Mouse (Mus musculus): ENCODE measurements around the gene Daglb. TPM values are rescaled to one million over a fixed set of nuclear protein-coding genes. Genes with fewer than 3 reads are reported as not detected.
A peak's percentile ranks its signal among the peaks of the same experiment; 100 is the strongest.

Gene Daglb
- polyA plus RNA-seq (2015; fragmentation: Nextera tagmentation; extraction: Ambion mirVana) = 16.6 and 17.7 TPM in 2 replicates

DNA sequence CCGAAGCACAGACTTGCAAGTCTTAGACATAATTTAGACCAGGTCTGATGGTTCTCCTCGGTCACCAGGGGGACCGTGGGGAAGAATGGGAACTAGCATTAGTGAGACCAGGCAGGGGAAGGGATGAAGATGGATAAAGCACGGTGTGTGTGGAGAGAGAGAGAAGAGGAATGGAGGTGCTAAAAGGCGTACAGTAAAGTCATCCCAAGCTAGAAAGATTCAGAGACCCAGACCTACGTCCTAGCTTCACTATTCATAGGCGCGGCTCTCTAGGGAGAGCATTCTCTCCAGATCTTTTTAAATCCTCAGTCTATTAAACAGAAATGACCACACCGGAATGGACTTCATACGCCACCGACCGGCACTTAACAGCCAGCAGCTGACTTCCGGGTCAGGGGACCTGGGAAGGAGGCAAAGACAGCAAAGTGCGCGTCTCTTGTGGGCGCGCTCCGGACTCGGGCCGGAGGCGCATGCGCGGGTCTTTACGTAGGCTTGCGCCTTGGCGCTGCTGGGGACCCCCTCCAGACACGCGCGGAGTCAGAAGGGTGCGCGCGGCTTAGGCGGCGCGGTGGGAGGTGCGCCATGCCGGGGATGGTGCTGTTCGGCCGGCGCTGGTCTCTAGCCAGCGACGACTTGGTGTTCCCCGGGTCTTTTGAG, at the start of gene Daglb:
Gene Daglb (plus strand): TSS at position 485 of the 657 bp plus-strand sequence.
- Histone ChIP-seq H3K36me3 (ENCODE audit: control insufficient read depth, insufficient read depth) (peaks cover 5% of the 10 kb centered on the region), H3K9ac (replicated peaks; ENCODE audit: low read depth, low read length) (peak within 1 kb of the TSS; percentile 72), H3K27me3 (replicated peaks; ENCODE audit: control insufficient read depth, insufficient read depth, low read length) (no peaks in the 10 kb centered on the region), H3K9me3 (ENCODE audit: control insufficient read depth, low read length) (no peaks in the 10 kb centered on the region), H3K4me1 (replicated peaks; ENCODE audit: control insufficient read depth, insufficient read depth, low read length) (peaks cover 11% of the 10 kb centered on the region), H3K4me2 (ENCODE audit: low read length) (peak within 1 kb of the TSS; percentile 68), H3K4me3 (replicated peaks; ENCODE audit: low read length) (peak within 1 kb of the TSS; percentile 65), H3K27ac (ENCODE audit: low read length) (peak within 1 kb of the TSS; percentile 34)
- ATAC-seq = peak; percentile 98
- 2% methylated on average over 43 of the region's 43 CpGs for WGBS

DNA sequence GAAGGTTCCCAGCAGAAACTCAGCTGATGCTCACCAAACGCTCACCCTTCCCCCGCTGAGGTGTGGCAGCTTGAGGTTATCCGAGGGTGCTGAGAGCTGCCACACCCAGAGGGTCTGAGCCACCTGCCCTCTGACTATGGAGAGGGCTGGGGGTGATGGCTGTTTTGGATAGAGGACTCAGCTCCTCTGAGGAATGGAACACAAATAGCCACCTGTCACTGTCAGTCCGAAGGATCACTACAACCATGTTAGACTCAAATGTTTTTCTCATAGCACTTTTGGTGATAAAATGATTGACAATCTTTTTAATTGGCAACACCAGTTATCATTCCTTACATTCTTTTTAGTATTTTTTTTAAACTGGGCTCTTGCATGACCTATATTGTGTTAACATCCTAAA, 42.9 kb upstream of the Daglb start:
- no peak overlapping the region for H3K9ac ChIP-seq (replicated peaks; ENCODE audit: low read depth, low read length)
- no peak for ATAC-seq
- H3K4me3 ChIP-seq (replicated peaks; ENCODE audit: low read length) = no peak overlapping the region
- no peak overlapping the region for H3K27ac ChIP-seq (ENCODE audit: low read length)
- no peaks in the 10 kb centered on the region for H3K27me3 ChIP-seq (replicated peaks; ENCODE audit: control insufficient read depth, insufficient read depth, low read length)
- peaks cover 35% of the 10 kb centered on the region for H3K36me3 ChIP-seq (ENCODE audit: control insufficient read depth, insufficient read depth)
- no peak overlapping the region for H3K4me2 ChIP-seq (ENCODE audit: low read length)
- 89% methylated on average over 4 of the region's 4 CpGs for WGBS
- no peaks in the 10 kb centered on the region for H3K9me3 ChIP-seq (ENCODE audit: control insufficient read depth, low read length)
- no peaks in the 10 kb centered on the region for H3K4me1 ChIP-seq (replicated peaks; ENCODE audit: control insufficient read depth, insufficient read depth, low read length)

DNA sequence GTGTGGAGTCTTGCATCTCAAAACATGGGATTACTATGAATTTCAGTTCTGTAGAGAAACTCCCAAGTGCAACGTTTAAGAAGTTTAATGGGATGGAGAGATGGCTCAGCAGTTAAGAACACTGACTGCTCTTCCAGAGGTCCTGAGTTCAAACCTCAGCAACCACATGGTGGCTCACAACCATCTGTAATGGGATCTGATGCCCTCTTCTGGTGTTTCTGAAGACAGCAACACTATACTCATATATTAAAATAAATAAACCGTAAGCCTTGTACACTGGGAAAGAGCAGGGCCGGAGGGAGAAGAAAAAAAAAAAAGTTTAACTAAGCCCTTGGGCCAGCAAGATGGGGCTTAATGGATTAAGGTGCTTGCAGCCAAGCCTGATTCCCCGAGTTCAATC, 41.4 kb upstream of the Daglb start:
- H3K27ac ChIP-seq (ENCODE audit: low read length) = no peak overlapping the region
- no peak overlapping the region for H3K9ac ChIP-seq (replicated peaks; ENCODE audit: low read depth, low read length)
- H3K4me3 ChIP-seq (replicated peaks; ENCODE audit: low read length) = no peak overlapping the region
- 92% methylated on average over 4 of the region's 4 CpGs for WGBS
- H3K36me3 ChIP-seq (ENCODE audit: control insufficient read depth, insufficient read depth) = peaks cover 27% of the 10 kb centered on the region
- H3K9me3 ChIP-seq (ENCODE audit: control insufficient read depth, low read length) = no peaks in the 10 kb centered on the region
- ATAC-seq = no peak
- no peaks in the 10 kb centered on the region for H3K4me1 ChIP-seq (replicated peaks; ENCODE audit: control insufficient read depth, insufficient read depth, low read length)
- H3K27me3 ChIP-seq (replicated peaks; ENCODE audit: control insufficient read depth, insufficient read depth, low read length) = no peaks in the 10 kb centered on the region
- H3K4me2 ChIP-seq (ENCODE audit: low read length) = no peak overlapping the region

- Histone ChIP-seq H3K27me3 (replicated peaks; ENCODE audit: control insufficient read depth, insufficient read depth, low read length) (no peaks in the 10 kb centered on the region), H3K9me3 (ENCODE audit: control insufficient read depth, low read length) (no peaks in the 10 kb centered on the region), H3K27ac (ENCODE audit: low read length) (no peak overlapping the region), H3K4me2 (ENCODE audit: low read length) (no peak overlapping the region), H3K4me3 (replicated peaks; ENCODE audit: low read length) (no peak overlapping the region), H3K9ac (replicated peaks; ENCODE audit: low read depth, low read length) (no peak overlapping the region), H3K36me3 (ENCODE audit: control insufficient read depth, insufficient read depth) (peaks cover 23% of the 10 kb centered on the region), H3K4me1 (replicated peaks; ENCODE audit: control insufficient read depth, insufficient read depth, low read length) (no peaks in the 10 kb centered on the region)
- no peak for ATAC-seq
- 29% methylated on average over 6 of the region's 6 CpGs for WGBS
Observed at GRCm38 (mm10) chr5:143423899-143424519, 40.4 kb upstream of the Daglb start.

DNA sequence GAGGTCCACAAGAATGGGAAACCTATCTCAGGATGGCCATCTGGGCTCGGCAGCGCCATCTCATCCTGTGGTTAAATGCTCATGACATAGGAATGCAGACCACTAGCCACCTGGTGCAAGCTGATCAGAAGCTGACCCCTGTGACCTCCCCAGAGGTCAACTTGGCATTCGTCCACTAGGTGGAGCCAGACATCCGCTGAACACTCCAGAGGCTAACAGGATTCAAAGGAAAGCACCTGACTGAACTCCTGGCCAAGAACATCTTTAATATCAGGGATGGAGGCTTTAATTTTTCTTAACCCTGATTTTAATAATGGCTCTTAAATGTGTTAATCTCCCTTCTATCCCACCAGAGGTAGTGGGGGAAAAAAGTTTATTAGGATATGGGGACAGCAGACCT, 30.0 kb upstream of the Daglb start:
- Histone ChIP-seq H3K27ac (ENCODE audit: low read length) (no peak overlapping the region), H3K9me3 (ENCODE audit: control insufficient read depth, low read length) (no peaks in the 10 kb centered on the region), H3K36me3 (ENCODE audit: control insufficient read depth, insufficient read depth) (no peaks in the 10 kb centered on the region), H3K27me3 (replicated peaks; ENCODE audit: control insufficient read depth, insufficient read depth, low read length) (no peaks in the 10 kb centered on the region), H3K4me3 (replicated peaks; ENCODE audit: low read length) (no peak overlapping the region), H3K9ac (replicated peaks; ENCODE audit: low read depth, low read length) (no peak overlapping the region), H3K4me1 (replicated peaks; ENCODE audit: control insufficient read depth, insufficient read depth, low read length) (no peaks in the 10 kb centered on the region), H3K4me2 (ENCODE audit: low read length) (no peak overlapping the region)
- ATAC-seq = no peak
- WGBS = 8% methylated on average over 4 of the region's 4 CpGs

GRCm38 (mm10) chr5:143441298-143441697, 23.1 kb upstream of the Daglb start:
- no peak overlapping the region for H3K4me2 ChIP-seq (ENCODE audit: low read length)
- no peak overlapping the region for H3K4me3 ChIP-seq (replicated peaks; ENCODE audit: low read length)
- no peaks in the 10 kb centered on the region for H3K27me3 ChIP-seq (replicated peaks; ENCODE audit: control insufficient read depth, insufficient read depth, low read length)
- ATAC-seq = no peak
- H3K4me1 ChIP-seq (replicated peaks; ENCODE audit: control insufficient read depth, insufficient read depth, low read length) = no peaks in the 10 kb centered on the region
- no peak overlapping the region for H3K27ac ChIP-seq (ENCODE audit: low read length)
- no peaks in the 10 kb centered on the region for H3K36me3 ChIP-seq (ENCODE audit: control insufficient read depth, insufficient read depth)
- no peaks in the 10 kb centered on the region for H3K9me3 ChIP-seq (ENCODE audit: control insufficient read depth, low read length)
- no peak overlapping the region for H3K9ac ChIP-seq (replicated peaks; ENCODE audit: low read depth, low read length)
- 80% methylated on average over 3 of the region's 3 CpGs for WGBS

- H3K9ac ChIP-seq (replicated peaks; ENCODE audit: low read depth, low read length) = no peak overlapping the region
- no peak overlapping the region for H3K4me3 ChIP-seq (replicated peaks; ENCODE audit: low read length)
- WGBS = 86% methylated on average over 12 of the region's 12 CpGs
- no peaks in the 10 kb centered on the region for H3K36me3 ChIP-seq (ENCODE audit: control insufficient read depth, insufficient read depth)
- no peak overlapping the region for H3K4me2 ChIP-seq (ENCODE audit: low read length)
- H3K4me1 ChIP-seq (replicated peaks; ENCODE audit: control insufficient read depth, insufficient read depth, low read length) = no peaks in the 10 kb centered on the region
- H3K9me3 ChIP-seq (ENCODE audit: control insufficient read depth, low read length) = no peaks in the 10 kb centered on the region
- H3K27me3 ChIP-seq (replicated peaks; ENCODE audit: control insufficient read depth, insufficient read depth, low read length) = no peaks in the 10 kb centered on the region
- H3K27ac ChIP-seq (ENCODE audit: low read length) = no peak overlapping the region
- no peak for ATAC-seq
Observed at GRCm38 (mm10) chr5:143441753-143442152, 22.6 kb upstream of the Daglb start.

- no peaks in the 10 kb centered on the region for H3K9me3 ChIP-seq (ENCODE audit: control insufficient read depth, low read length)
- H3K4me2 ChIP-seq (ENCODE audit: low read length) = peak overlapping the region; percentile 68
- no peaks in the 10 kb centered on the region for H3K27me3 ChIP-seq (replicated peaks; ENCODE audit: control insufficient read depth, insufficient read depth, low read length)
- peaks cover 11% of the 10 kb centered on the region for H3K4me1 ChIP-seq (replicated peaks; ENCODE audit: control insufficient read depth, insufficient read depth, low read length)
- peak overlapping the region; percentile 72 for H3K9ac ChIP-seq (replicated peaks; ENCODE audit: low read depth, low read length)
- H3K27ac ChIP-seq (ENCODE audit: low read length) = peak overlapping the region; percentile 34; the same call in 1 of the 2 replicates
- 80% methylated on average over 11 of the region's 11 CpGs for WGBS
- no peak for ATAC-seq
- H3K4me3 ChIP-seq (replicated peaks; ENCODE audit: low read length) = peak overlapping the region; percentile 65
- peaks cover 3% of the 10 kb centered on the region; the same call in 1 of the 2 replicates for H3K36me3 ChIP-seq (ENCODE audit: control insufficient read depth, insufficient read depth)
Observed at GRCm38 (mm10) chr5:143463671-143464070, 713 bp upstream of the Daglb start.

- Histone ChIP-seq H3K36me3 (ENCODE audit: control insufficient read depth, insufficient read depth) (peaks cover 6% of the 10 kb centered on the region), H3K9ac (replicated peaks; ENCODE audit: low read depth, low read length) (peak overlapping the region; percentile 72), H3K27ac (ENCODE audit: low read length) (peak overlapping the region; percentile 34), H3K9me3 (ENCODE audit: control insufficient read depth, low read length) (no peaks in the 10 kb centered on the region), H3K4me2 (ENCODE audit: low read length) (peak overlapping the region; percentile 68), H3K4me1 (replicated peaks; ENCODE audit: control insufficient read depth, insufficient read depth, low read length) (peaks cover 11% of the 10 kb centered on the region), H3K4me3 (replicated peaks; ENCODE audit: low read length) (peak overlapping the region; percentile 65), H3K27me3 (replicated peaks; ENCODE audit: control insufficient read depth, insufficient read depth, low read length) (no peaks in the 10 kb centered on the region)
- WGBS = under 1% methylated on average over 20 of the region's 20 CpGs
- ATAC-seq = peak; percentile 75; the same call in 1 of the 2 replicates
Observed at GRCm38 (mm10) chr5:143464757-143465118, 354 bp downstream of the Daglb start.
